Mouse (Mus musculus): ENCODE measurements around the gene Vmn1r119. TPM values are rescaled to one million over a fixed set of nuclear protein-coding genes. Genes with fewer than 3 reads are reported as not detected.
"Not testable (repeated sequence)": the region's sequence is repeated elsewhere in the genome, so short reads cannot be mapped to it uniquely, and the experiment has no call there.

Vmn1r119 gene
- total RNA-seq (2014; rRNA removed) (not detected in 2 replicates), polyA plus RNA-seq (2015; fragmentation: Nextera tagmentation; extraction: Ambion mirVana) (not detected in 2 replicates)

DNA sequence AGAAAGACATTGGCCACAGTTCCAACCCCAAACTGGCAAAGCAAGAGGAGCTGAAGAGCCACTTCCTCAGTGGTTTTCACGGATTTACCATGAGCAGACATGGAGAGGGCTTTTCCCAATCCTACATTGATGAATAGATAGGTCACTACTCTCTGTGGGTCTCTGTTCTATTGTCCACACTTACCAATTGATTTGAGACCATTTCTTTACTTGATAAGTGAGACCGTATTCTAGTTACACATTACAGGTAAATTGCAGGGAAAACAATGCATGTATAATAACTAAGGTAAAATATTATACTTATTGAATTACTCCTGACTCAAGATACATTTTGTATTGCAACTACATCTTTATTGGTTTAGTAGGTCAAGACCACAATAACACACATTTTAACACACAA lies at the start of gene Vmn1r119:
Gene Vmn1r119 (minus strand): TSS at position 101 of the 400 bp plus-strand sequence.
- H3K4me2 ChIP-seq (ENCODE audit: low read depth, low read length); H3K9me3 ChIP-seq (ENCODE audit: low read length); H3K9ac ChIP-seq (replicated peaks; ENCODE audit: low read length); H3K4me1 ChIP-seq (ENCODE audit: insufficient read depth, low read length); ATAC-seq; DNase-seq (ENCODE audit: low spot score); H3K27ac ChIP-seq; H3K4me3 ChIP-seq (ENCODE audit: low read length); H3K36me3 ChIP-seq (ENCODE audit: insufficient read depth, low read length); H3K27me3 ChIP-seq (ENCODE audit: insufficient read depth, low read length): not testable (repeated sequence)
- no CpG with 5 or more reads among the region's 2 CpGs for WGBS

DNA sequence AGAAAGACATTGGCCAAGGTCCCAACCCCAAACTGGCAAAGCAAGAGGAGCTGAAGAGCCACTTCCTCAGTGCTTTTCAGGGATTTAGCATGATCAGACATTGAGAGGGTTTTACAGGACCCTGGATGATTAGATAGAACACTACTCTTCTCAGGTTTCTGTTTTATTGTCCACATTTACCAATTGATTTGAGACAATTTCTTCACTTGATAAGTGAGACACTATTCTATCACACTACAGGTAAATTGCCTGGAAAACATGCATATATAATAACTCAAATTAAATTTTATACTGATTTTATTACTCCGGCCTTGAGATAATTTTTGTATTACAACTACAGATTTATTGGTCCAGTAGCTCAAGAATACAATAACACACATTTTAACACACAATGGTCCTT lies 41.4 kb upstream of the Vmn1r119 start, which contains the start of gene Vmn1r120:
Gene Vmn1r120 (minus strand): TSS at position 101 of the 400 bp plus-strand sequence.
- H3K4me3 ChIP-seq (ENCODE audit: low read length); DNase-seq (ENCODE audit: low spot score); ATAC-seq; H3K36me3 ChIP-seq (ENCODE audit: insufficient read depth, low read length); H3K4me1 ChIP-seq (ENCODE audit: insufficient read depth, low read length); H3K9ac ChIP-seq (replicated peaks; ENCODE audit: low read length); H3K4me2 ChIP-seq (ENCODE audit: low read depth, low read length); H3K27me3 ChIP-seq (ENCODE audit: insufficient read depth, low read length); H3K27ac ChIP-seq; H3K9me3 ChIP-seq (ENCODE audit: low read length): not testable (repeated sequence)
- WGBS, result 93% methylated on average over 1 of the region's 1 CpGs

Other genes starting within 250 kb of the Vmn1r119 start
- gene Vmn1r112, start 241.3 kb downstream of the Vmn1r119 start, total RNA-seq (2014; rRNA removed), result not detected in 2 replicates
- gene Vmn1r112, start 241.3 kb downstream of the Vmn1r119 start, polyA plus RNA-seq (2015; fragmentation: Nextera tagmentation; extraction: Ambion mirVana), result not detected in 2 replicates
- not detected in 2 replicates for gene Vmn1r113, start 225.2 kb downstream of the Vmn1r119 start, total RNA-seq (2014; rRNA removed)
- gene Vmn1r113, start 225.2 kb downstream of the Vmn1r119 start, polyA plus RNA-seq (2015; fragmentation: Nextera tagmentation; extraction: Ambion mirVana), result not detected in 2 replicates
- not detected in 2 replicates for gene Vmn1r114, start 200.3 kb downstream of the Vmn1r119 start, total RNA-seq (2014; rRNA removed)
- not detected in 2 replicates for gene Vmn1r114, start 200.3 kb downstream of the Vmn1r119 start, polyA plus RNA-seq (2015; fragmentation: Nextera tagmentation; extraction: Ambion mirVana)
- gene Vmn1r115, start 167.5 kb downstream of the Vmn1r119 start, total RNA-seq (2014; rRNA removed), result not detected in 2 replicates
- not detected in 2 replicates for gene Vmn1r115, start 167.5 kb downstream of the Vmn1r119 start, polyA plus RNA-seq (2015; fragmentation: Nextera tagmentation; extraction: Ambion mirVana)
- not detected in 2 replicates for gene Vmn1r116, start 140.2 kb downstream of the Vmn1r119 start, total RNA-seq (2014; rRNA removed)
- not detected in 2 replicates for gene Vmn1r116, start 140.2 kb downstream of the Vmn1r119 start, polyA plus RNA-seq (2015; fragmentation: Nextera tagmentation; extraction: Ambion mirVana)
- not detected in 2 replicates for gene Vmn1r117, start 128.3 kb downstream of the Vmn1r119 start, total RNA-seq (2014; rRNA removed)
- not detected in 2 replicates for gene Vmn1r117, start 128.3 kb downstream of the Vmn1r119 start, polyA plus RNA-seq (2015; fragmentation: Nextera tagmentation; extraction: Ambion mirVana)
- not detected in 2 replicates for gene Vmn1r118, start 100.1 kb downstream of the Vmn1r119 start, total RNA-seq (2014; rRNA removed)
- not detected in 2 replicates for gene Vmn1r118, start 100.1 kb downstream of the Vmn1r119 start, polyA plus RNA-seq (2015; fragmentation: Nextera tagmentation; extraction: Ambion mirVana)
- not detected in 2 replicates for gene Vmn1r120, start 41.3 kb upstream of the Vmn1r119 start, total RNA-seq (2014; rRNA removed)
- not detected in 2 replicates for gene Vmn1r120, start 41.3 kb upstream of the Vmn1r119 start, polyA plus RNA-seq (2015; fragmentation: Nextera tagmentation; extraction: Ambion mirVana)
- gene Vmn1r121, start 86.1 kb upstream of the Vmn1r119 start, total RNA-seq (2014; rRNA removed), result not detected in 2 replicates
- gene Vmn1r121, start 86.1 kb upstream of the Vmn1r119 start, polyA plus RNA-seq (2015; fragmentation: Nextera tagmentation; extraction: Ambion mirVana), result not detected in 2 replicates
- gene Vmn1r122, start 121.7 kb upstream of the Vmn1r119 start, total RNA-seq (2014; rRNA removed), result not detected in 2 replicates
- gene Vmn1r122, start 121.7 kb upstream of the Vmn1r119 start, polyA plus RNA-seq (2015; fragmentation: Nextera tagmentation; extraction: Ambion mirVana), result not detected in 2 replicates
- gene Vmn1r123, start 149.7 kb upstream of the Vmn1r119 start, total RNA-seq (2014; rRNA removed), result not detected in 2 replicates
- not detected in 2 replicates for gene Vmn1r123, start 149.7 kb upstream of the Vmn1r119 start, polyA plus RNA-seq (2015; fragmentation: Nextera tagmentation; extraction: Ambion mirVana)
- not detected in 2 replicates for gene Gm5157, start 178.0 kb upstream of the Vmn1r119 start, total RNA-seq (2014; rRNA removed)
- gene Gm5157, start 178.0 kb upstream of the Vmn1r119 start, polyA plus RNA-seq (2015; fragmentation: Nextera tagmentation; extraction: Ambion mirVana), result not detected in 2 replicates
- not detected in 2 replicates for gene Vmn1r124, start 248.2 kb upstream of the Vmn1r119 start, total RNA-seq (2014; rRNA removed)
- gene Vmn1r124, start 248.2 kb upstream of the Vmn1r119 start, polyA plus RNA-seq (2015; fragmentation: Nextera tagmentation; extraction: Ambion mirVana), result not detected in 2 replicates

Measured in hindbrain, postnatal 0 days (tissue).